Mouse (Mus musculus) MEL (cell line): ENCODE measurements at regions not wholly inside any gene's neighbourhood (a gene's known extent, or its start where the extent isn't known, plus 50 kb on each side); places are given as distances from the start of the nearest gene placed in this dataset.

ENCODE experiments used
- DNase-seq: peaks from one replicate; pipeline ENCODE4 v3.0.0; 2011; ENCODE audit warnings: low read depth, low spot score
- H3K27ac ChIP-seq: 2 replicates; pipeline ENCODE4 v1.5.1; 2012; ENCODE audit warnings: low read depth, mild to moderate bottlenecking, control low read depth, low read length, moderate library complexity; ENCODE audit not compliant: control insufficient read depth
- H3K27me3 ChIP-seq, 2 experiments: fragments of 150-350 bp in 1 of 2; sonication (generic) in 1 of 2; 2 replicates each; pipeline ENCODE4 v1.6.1; 2012; ENCODE audit warnings: low read length in 2 of 2, mild to moderate bottlenecking in 2 of 2, improper control_type of control experiment in 1 of 2, moderate library complexity in 1 of 2; ENCODE audit not compliant: insufficient read depth in 2 of 2, control insufficient read depth in 1 of 2
- H3K36me3 ChIP-seq, 2 experiments: 2 replicates each; pipeline ENCODE4 v1.6.1; 2012 to 2014; ENCODE audit warnings: low read length in 2 of 2, improper control_type of control experiment in 1 of 2, inconsistent platforms in 1 of 2, mild to moderate bottlenecking in 1 of 2; ENCODE audit not compliant: insufficient read depth in 2 of 2, control insufficient read depth in 1 of 2
- H3K4me1 ChIP-seq, 2 experiments: fragments of 150-350 bp in 1 of 2; sonication (generic) in 1 of 2; 2 replicates each; pipeline ENCODE4 v1.6.1; 2012; ENCODE audit warnings: low read length in 2 of 2, improper control_type of control experiment in 1 of 2, mild to moderate bottlenecking in 1 of 2; ENCODE audit not compliant: insufficient read depth in 2 of 2, control insufficient read depth in 1 of 2
- H3K4me3 ChIP-seq, 2 experiments: fragments of 150-350 bp in 1 of 2; sonication (generic) in 1 of 2; 2 replicates each; pipeline ENCODE4 v1.5.1; 2012; ENCODE audit warnings: low read depth in 2 of 2, low read length in 2 of 2, mild to moderate bottlenecking in 2 of 2, moderate library complexity in 2 of 2, control low read depth in 1 of 2, improper control_type of control experiment in 1 of 2; ENCODE audit not compliant: control insufficient read depth in 1 of 2, insufficient read depth in 1 of 2
- H3K79me2 ChIP-seq: 2 replicates; pipeline ENCODE4 v1.6.1; 2012; ENCODE audit warnings: mild to moderate bottlenecking, low read length, moderate library complexity; ENCODE audit not compliant: control insufficient read depth, poor library complexity, insufficient read depth
- H3K9ac ChIP-seq: 2 replicates; pipeline ENCODE4 v1.6.1; 2012; ENCODE audit warnings: low read depth, mild to moderate bottlenecking, control low read depth, low read length, moderate library complexity; ENCODE audit not compliant: control insufficient read depth, poor library complexity, severe bottlenecking
- H3K9me3 ChIP-seq: fragments of 150-350 bp; sonication (generic); replicated peaks from 2 replicates; pipeline ENCODE4 v1.6.1; 2012; ENCODE audit warnings: mild to moderate bottlenecking, low read length, improper control_type of control experiment, moderate library complexity; ENCODE audit not compliant: insufficient read depth
- BHLHE40 ChIP-seq: IDR thresholded peaks from 2 replicates; pipeline ENCODE4 v1.6.1; 2012; ENCODE audit warnings: low read depth, mild to moderate bottlenecking, inconsistent platforms, low read length, improper control_type of control experiment, borderline replicate concordance
- CTCF ChIP-seq, 3 experiments: IDR thresholded peaks in 2 of 3; conservative IDR thresholded peaks in 1 of 3; 2 replicates each; pipeline ENCODE4 v1.5.1; 2011 to 2012; ENCODE audit warnings: low read length in 3 of 3, low read depth in 2 of 3, mild to moderate bottlenecking in 2 of 3, improper control_type of control experiment in 1 of 3, inconsistent platforms in 1 of 3, mixed read lengths in 1 of 3, moderate library complexity in 1 of 3; ENCODE audit not compliant: control insufficient read depth in 1 of 3, insufficient read depth in 1 of 3, poor library complexity in 1 of 3, severe bottlenecking in 1 of 3
- E2F4 ChIP-seq: IDR thresholded peaks from 2 replicates; pipeline ENCODE4 v1.6.1; 2011; ENCODE audit warnings: low read depth, low read length, improper control_type of control experiment, borderline replicate concordance
- ELF1 ChIP-seq: IDR thresholded peaks from 2 replicates; pipeline ENCODE4 v1.6.1; 2014; ENCODE audit warnings: low read depth, mild to moderate bottlenecking, inconsistent platforms, low read length, improper control_type of control experiment, moderate library complexity
- ETS1 ChIP-seq: IDR thresholded peaks from 2 replicates; pipeline ENCODE4 v1.6.1; 2012; ENCODE audit warnings: low read depth, mild to moderate bottlenecking, inconsistent platforms, low read length, improper control_type of control experiment, moderate library complexity
- GABPA ChIP-seq: IDR thresholded peaks from 2 replicates; pipeline ENCODE4 v1.6.1; 2012; ENCODE audit warnings: low read depth, mild to moderate bottlenecking, inconsistent platforms, low read length, improper control_type of control experiment, moderate library complexity
- GATA1 ChIP-seq: IDR thresholded peaks from 2 replicates; pipeline ENCODE4 v1.6.1; 2011; ENCODE audit warnings: low read depth, low read length, improper control_type of control experiment
- HCFC1 ChIP-seq: IDR thresholded peaks from 2 replicates; pipeline ENCODE4 v1.6.1; 2012; ENCODE audit warnings: low read depth, mild to moderate bottlenecking, inconsistent platforms, low read length, improper control_type of control experiment, moderate library complexity
- JUND ChIP-seq: IDR thresholded peaks from 2 replicates; pipeline ENCODE4 v1.6.1; 2011; ENCODE audit warnings: low read depth, mild to moderate bottlenecking, improper control_type of control experiment, low read length
- MAX ChIP-seq: IDR thresholded peaks from 2 replicates; pipeline ENCODE4 v1.6.1; 2011; ENCODE audit warnings: low read length, improper control_type of control experiment
- MEF2A ChIP-seq: IDR thresholded peaks from 2 replicates; pipeline ENCODE4 v1.6.1; 2014; ENCODE audit warnings: low read depth, mild to moderate bottlenecking, inconsistent platforms, low read length, improper control_type of control experiment; ENCODE audit not compliant: poor library complexity, insufficient replicate concordance, severe bottlenecking; ENCODE audit errors: extremely low read depth
- NELFE ChIP-seq: IDR thresholded peaks from 2 replicates; pipeline ENCODE4 v1.6.1; 2011; ENCODE audit warnings: low read depth, low read length, improper control_type of control experiment
- NRF1 ChIP-seq: IDR thresholded peaks from 2 replicates; pipeline ENCODE4 v1.6.1; 2014; ENCODE audit warnings: low read depth, mild to moderate bottlenecking, inconsistent platforms, low read length, improper control_type of control experiment, moderate library complexity; ENCODE audit not compliant: poor library complexity, insufficient read depth, severe bottlenecking
- POLR2A ChIP-seq, 2 experiments: IDR thresholded peaks; 2 replicates each; pipeline ENCODE4 v1.6.1; 2011 to 2012; ENCODE audit warnings: low read length in 2 of 2, mild to moderate bottlenecking in 2 of 2, control low read depth in 1 of 2, improper control_type of control experiment in 1 of 2, low read depth in 1 of 2, moderate library complexity in 1 of 2; ENCODE audit not compliant: control insufficient read depth in 1 of 2, insufficient read depth in 1 of 2, poor library complexity in 1 of 2
- POLR2AphosphoS2 ChIP-seq: IDR thresholded peaks from 2 replicates; pipeline ENCODE4 v1.6.1; 2011; ENCODE audit warnings: low read length, improper control_type of control experiment
- POLR2AphosphoS5 ChIP-seq: IDR thresholded peaks from 2 replicates; pipeline ENCODE4 v1.6.1; 2012; ENCODE audit warnings: low read depth, borderline replicate concordance, mild to moderate bottlenecking, inconsistent platforms, low read length, moderate library complexity, mixed read lengths
- SMC3 ChIP-seq: IDR thresholded peaks from 2 replicates; pipeline ENCODE4 v1.6.1; 2011; ENCODE audit warnings: low read depth, low read length, improper control_type of control experiment
- TCF12 ChIP-seq: IDR thresholded peaks from 2 replicates; pipeline ENCODE4 v1.6.1; 2014; ENCODE audit warnings: low read depth, mild to moderate bottlenecking, inconsistent platforms, low read length, improper control_type of control experiment, moderate library complexity
- UBTF ChIP-seq: IDR thresholded peaks from 2 replicates; pipeline ENCODE4 v1.6.1; 2012; ENCODE audit warnings: low read depth, mild to moderate bottlenecking, inconsistent platforms, low read length, improper control_type of control experiment, moderate library complexity, borderline replicate concordance; ENCODE audit not compliant: insufficient read depth
- USF1 ChIP-seq: IDR thresholded peaks from 2 replicates; pipeline ENCODE4 v1.6.1; 2014; ENCODE audit warnings: low read depth, mild to moderate bottlenecking, inconsistent platforms, low read length, improper control_type of control experiment, moderate library complexity
- USF2 ChIP-seq, 2 experiments: IDR thresholded peaks; 2 replicates each; pipeline ENCODE4 v1.6.1; 2011 to 2012; ENCODE audit warnings: improper control_type of control experiment in 2 of 2, low read length in 2 of 2, borderline replicate concordance in 1 of 2, inconsistent platforms in 1 of 2, low read depth in 1 of 2, mild to moderate bottlenecking in 1 of 2; ENCODE audit not compliant: insufficient read depth in 1 of 2
- ZC3H11A ChIP-seq: IDR thresholded peaks from 2 replicates; pipeline ENCODE4 v1.6.1; 2012; ENCODE audit warnings: low read depth, mild to moderate bottlenecking, inconsistent platforms, low read length, improper control_type of control experiment
- ZKSCAN1 ChIP-seq: IDR thresholded peaks from 2 replicates; pipeline ENCODE4 v1.6.1; 2012; ENCODE audit warnings: low read depth, mild to moderate bottlenecking, inconsistent platforms, low read length, improper control_type of control experiment, moderate library complexity
- ZMIZ1 ChIP-seq: IDR thresholded peaks from 2 replicates; pipeline ENCODE4 v1.6.1; 2012; ENCODE audit warnings: low read depth, mild to moderate bottlenecking, inconsistent platforms, low read length, improper control_type of control experiment, moderate library complexity
- ZNF384 ChIP-seq: IDR thresholded peaks from 2 replicates; pipeline ENCODE4 v1.6.1; 2012; ENCODE audit warnings: low read depth, mild to moderate bottlenecking, inconsistent platforms, low read length, improper control_type of control experiment

- H3K27me3 ChIP-seq: no peaks in the 10 kb centered on the region
- TF ChIP-seq SMC3: no peak
- TF ChIP-seq JUND: no peak
- no peak for TF ChIP-seq ELF1
- no peak for TF ChIP-seq ZNF384
- TF ChIP-seq E2F4: no peak
- TF ChIP-seq GABPA: no peak
- no peak for TF ChIP-seq TCF12
- TF ChIP-seq POLR2A (IDR thresholded peaks at IDR 0.05; ENCODE audit: control insufficient read depth in 1 of 2, insufficient read depth in 1 of 2, low read depth in 1 of 2, low read length in 2 of 2, poor library complexity in 1 of 2): no peak
- TF ChIP-seq POLR2AphosphoS2: no peak
- TF ChIP-seq MAX: no peak
- no peak for TF ChIP-seq MEF2A
- no peak for TF ChIP-seq ZMIZ1
- no peak for TF ChIP-seq ZC3H11A
- TF ChIP-seq ETS1: no peak
- H3K4me3 ChIP-seq: no peak overlapping the region
- no peaks in the 10 kb centered on the region for H3K4me1 ChIP-seq
- H3K36me3 ChIP-seq: no peaks in the 10 kb centered on the region
- no peak for DNase-seq
- H3K27ac ChIP-seq: no peak overlapping the region
- H3K9ac ChIP-seq: no peak overlapping the region
- no peaks in the 10 kb centered on the region for H3K9me3 ChIP-seq
- H3K79me2 ChIP-seq: no peaks in the 10 kb centered on the region
Measured at GRCm38 (mm10) chr3:82259986-82260652, 97.7 kb upstream of the Map9 start.

- Histone ChIP-seq H3K4me1 (no peaks in the 10 kb centered on the region), H3K27me3 (no peaks in the 10 kb centered on the region), H3K9ac (no peak overlapping the region)
- TF ChIP-seq POLR2AphosphoS5 (no peak), NRF1 (no peak), ELF1 (no peak), MAX (no peak), GABPA (no peak), JUND (no peak), TCF12 (no peak), BHLHE40 (no peak), HCFC1 (no peak), USF1 (no peak), UBTF (no peak), NELFE (no peak), ZKSCAN1 (no peak), USF2 (IDR thresholded peaks at IDR 0.05; ENCODE audit: borderline replicate concordance in 1 of 2, insufficient read depth in 1 of 2, low read depth in 1 of 2, low read length in 2 of 2) (no peak), CTCF (IDR thresholded peaks at IDR 0.05 in 2 of 3, conservative IDR thresholded peaks at IDR 0.05 in 1 of 3; ENCODE audit: control insufficient read depth in 1 of 3, insufficient read depth in 1 of 3, low read depth in 2 of 3, low read length in 3 of 3, poor library complexity in 1 of 3, severe bottlenecking in 1 of 3) (no peak), GATA1 (no peak)
- TF ChIP-seq, all 39 proteins: peak for 0
- H3K9me3 ChIP-seq: no peaks in the 10 kb centered on the region
- H3K36me3 ChIP-seq: no peaks in the 10 kb centered on the region
- no peak for DNase-seq
- H3K79me2 ChIP-seq: no peaks in the 10 kb centered on the region
- H3K4me3 ChIP-seq: no peak overlapping the region
- no peak overlapping the region for H3K27ac ChIP-seq
Measured at GRCm38 (mm10) chr3:82250796-82251261, 105.2 kb upstream of the Gucy1a1 start.
